Mouse (Mus musculus) urinary bladder, adult 2 months (tissue): Measurements from ENCODE around the gene Rab17. TPM values are rescaled to one million over a fixed set of nuclear protein-coding genes. Genes with fewer than 3 reads are reported as not detected.

ENCODE experiments used
- DNase-seq: peaks from one replicate; pipeline ENCODE4 v3.0.0; 2022; ENCODE audit warnings: low spot score
- polyA plus RNA-seq: library from polyadenylated mRNA; depleted of rRNA; stranded (reverse); fragments of >200 nt; gene quantifications from 2 replicates; pipeline ENCODE4 v1.2.3, GENCODE M21; 2012; rRNA removed

The Rab17 gene
- 4.2 and 6.0 TPM in 2 replicates for polyA plus RNA-seq

GRCm38 (mm10) chr1:90969347-90969784, at the start of gene Rab17:
Gene Rab17, minus strand, starts transcription at chr1:90969661.
- DNase-seq, result no peak

GRCm38 (mm10) chr1:91017111-91017758, 47.8 kb upstream of the Rab17 start:
- DNase-seq, result no peak

- no peak for DNase-seq
Observed at GRCm38 (mm10) chr1:91015571-91015970, 46.1 kb upstream of the Rab17 start.

- no peak for DNase-seq
Observed at GRCm38 (mm10) chr1:91013803-91014202, 44.3 kb upstream of the Rab17 start.

GRCm38 (mm10) chr1:91011336-91011735, 41.9 kb upstream of the Rab17 start:
- DNase-seq, result no peak

GRCm38 (mm10) chr1:91010716-91011115, 41.3 kb upstream of the Rab17 start:
- DNase-seq, result no peak

- no peak for DNase-seq
Observed at GRCm38 (mm10) chr1:91010216-91010615, 40.8 kb upstream of the Rab17 start.

GRCm38 (mm10) chr1:91009266-91009665, 39.8 kb upstream of the Rab17 start:
- DNase-seq, result no peak

- DNase-seq, result no peak
Observed at GRCm38 (mm10) chr1:91008746-91009145, 39.3 kb upstream of the Rab17 start.

- no peak for DNase-seq
Observed at GRCm38 (mm10) chr1:91008147-91008682, 38.8 kb upstream of the Rab17 start.

- DNase-seq, result no peak
Observed at GRCm38 (mm10) chr1:91006708-91007107, 37.2 kb upstream of the Rab17 start.

- DNase-seq, result no peak
Observed at GRCm38 (mm10) chr1:91006037-91006436, 36.6 kb upstream of the Rab17 start.

GRCm38 (mm10) chr1:91003522-91004253, 34.2 kb upstream of the Rab17 start:
- no peak for DNase-seq

- DNase-seq, result no peak
Observed at GRCm38 (mm10) chr1:91002641-91003040, 33.2 kb upstream of the Rab17 start.

GRCm38 (mm10) chr1:91001871-91002539, 32.5 kb upstream of the Rab17 start:
- no peak for DNase-seq

GRCm38 (mm10) chr1:91001101-91001500, 31.6 kb upstream of the Rab17 start:
- no peak for DNase-seq

GRCm38 (mm10) chr1:90999911-91000601, 30.6 kb upstream of the Rab17 start:
- no peak for DNase-seq

- DNase-seq, result no peak
Observed at GRCm38 (mm10) chr1:90998891-90999611, 29.6 kb upstream of the Rab17 start.

- DNase-seq, result peak; percentile 52
Observed at GRCm38 (mm10) chr1:90998268-90998890, 28.9 kb upstream of the Rab17 start, which contains the start of gene Lrrfip1. Gene Lrrfip1, plus strand, starts transcription at chr1:90998737.

GRCm38 (mm10) chr1:90997641-90998040, 28.2 kb upstream of the Rab17 start:
- DNase-seq, result no peak

- DNase-seq, result no peak
Observed at GRCm38 (mm10) chr1:90997136-90997535, 27.7 kb upstream of the Rab17 start.
